Mouse (Mus musculus): Measurements from ENCODE around the gene Rasal2.

GRCm38 (mm10) chr1:157220466-157220865 is 191.9 kb downstream of the Rasal2 start:
- TF ChIP-seq GABPA (IDR thresholded peaks at IDR 0.05; ENCODE audit: low read depth, low read length) (no peak), CTCF (IDR thresholded peaks at IDR 0.05 in 2 of 3, conservative IDR thresholded peaks at IDR 0.05 in 1 of 3; ENCODE audit: control insufficient read depth in 1 of 3, insufficient read depth in 1 of 3, low read depth in 2 of 3, low read length in 3 of 3, poor library complexity in 1 of 3, severe bottlenecking in 1 of 3) (no peak), EP300 (IDR thresholded peaks at IDR 0.05; ENCODE audit: low read depth in 1 of 2, low read length in 2 of 2) (no peak), RAD21 (IDR thresholded peaks at IDR 0.05; ENCODE audit: low read depth, low read length) (no peak), ZNF384 (IDR thresholded peaks at IDR 0.05; ENCODE audit: low read depth, low read length) (no peak), CHD1 (IDR thresholded peaks at IDR 0.05; ENCODE audit: low read depth, low read length) (no peak), POLR2A (IDR thresholded peaks at IDR 0.05; ENCODE audit: control insufficient read depth in 1 of 2, insufficient read depth in 1 of 2, low read depth in 1 of 2, low read length in 2 of 2, poor library complexity in 1 of 2) (no peak), UBTF (IDR thresholded peaks at IDR 0.05; ENCODE audit: borderline replicate concordance, insufficient read depth, low read depth, low read length) (no peak), CHD2 (IDR thresholded peaks at IDR 0.05; ENCODE audit: low read length) (no peak), MAZ (IDR thresholded peaks at IDR 0.05; ENCODE audit: low read depth, low read length) (no peak), MYC (IDR thresholded peaks at IDR 0.05; ENCODE audit: low read depth, low read length) (no peak), POLR2AphosphoS5 (IDR thresholded peaks at IDR 0.05; ENCODE audit: borderline replicate concordance, low read depth, low read length) (no peak)

All from MEL (cell line).